Mouse (Mus musculus): ENCODE data around the gene Tmppe. TPM values are rescaled to one million over a fixed set of nuclear protein-coding genes. Genes with fewer than 3 reads are reported as not detected.

Tmppe gene
- polyA plus RNA-seq, 1 experiment: 8.9 TPM

- DNase-seq (ENCODE audit: low read depth): no peak
Measured at GRCm38 (mm10) chr9:114394677-114395076, 6.2 kb upstream of the Tmppe start.

GRCm38 (mm10) chr9:114395258-114395657, 5.6 kb upstream of the Tmppe start:
- DNase-seq (ENCODE audit: low read depth): no peak

- DNase-seq (ENCODE audit: low read depth): no peak
Measured at GRCm38 (mm10) chr9:114399680-114400079, 1.2 kb upstream of the Tmppe start.

- no peak for DNase-seq (ENCODE audit: low read depth)
Measured at GRCm38 (mm10) chr9:114400588-114400948, 337 bp upstream of the Tmppe start.

GRCm38 (mm10) chr9:114401685-114402080, 778 bp downstream of the Tmppe start:
- no peak for DNase-seq (ENCODE audit: low read depth)

- no peak for DNase-seq (ENCODE audit: low read depth)
Measured at GRCm38 (mm10) chr9:114407676-114408075, 6.8 kb downstream of the Tmppe start.

- DNase-seq (ENCODE audit: low read depth): no peak
Measured at GRCm38 (mm10) chr9:114410313-114410862, 9.5 kb downstream of the Tmppe start.

- DNase-seq (ENCODE audit: low read depth): no peak
Measured at GRCm38 (mm10) chr9:114411295-114411694, 10.4 kb downstream of the Tmppe start.

- DNase-seq (ENCODE audit: low read depth): no peak
Measured at GRCm38 (mm10) chr9:114412406-114412805, 11.5 kb downstream of the Tmppe start.

- no peak for DNase-seq (ENCODE audit: low read depth)
Measured at GRCm38 (mm10) chr9:114413866-114414265, 13.0 kb downstream of the Tmppe start.

GRCm38 (mm10) chr9:114415701-114416100, 14.8 kb downstream of the Tmppe start:
- no peak for DNase-seq (ENCODE audit: low read depth)

- DNase-seq (ENCODE audit: low read depth): no peak
Measured at GRCm38 (mm10) chr9:114416646-114417517, 16.0 kb downstream of the Tmppe start.

GRCm38 (mm10) chr9:114418187-114418586, 17.3 kb downstream of the Tmppe start:
- no peak for DNase-seq (ENCODE audit: low read depth)

GRCm38 (mm10) chr9:114420443-114420842, 19.5 kb downstream of the Tmppe start:
- no peak for DNase-seq (ENCODE audit: low read depth)

- no peak for DNase-seq (ENCODE audit: low read depth)
Measured at GRCm38 (mm10) chr9:114421045-114421444, 20.1 kb downstream of the Tmppe start.

- DNase-seq (ENCODE audit: low read depth): no peak
Measured at GRCm38 (mm10) chr9:114421797-114422196, 20.9 kb downstream of the Tmppe start.

- no peak for DNase-seq (ENCODE audit: low read depth)
Measured at GRCm38 (mm10) chr9:114425576-114425975, 24.7 kb downstream of the Tmppe start.

GRCm38 (mm10) chr9:114426201-114426600, 25.3 kb downstream of the Tmppe start:
- no peak for DNase-seq (ENCODE audit: low read depth)

- no peak for DNase-seq (ENCODE audit: low read depth)
Measured at GRCm38 (mm10) chr9:114427425-114427824, 26.5 kb downstream of the Tmppe start.

- no peak for DNase-seq (ENCODE audit: low read depth)
Measured at GRCm38 (mm10) chr9:114428103-114428834, 27.4 kb downstream of the Tmppe start.

GRCm38 (mm10) chr9:114435668-114436067, 34.8 kb downstream of the Tmppe start:
- DNase-seq (ENCODE audit: low read depth): no peak

GRCm38 (mm10) chr9:114440548-114440947, 39.6 kb downstream of the Tmppe start:
- no peak for DNase-seq (ENCODE audit: low read depth)

- DNase-seq (ENCODE audit: low read depth): no peak
Measured at GRCm38 (mm10) chr9:114442225-114442624, 41.3 kb downstream of the Tmppe start.

Data from gonadal fat pad, adult 2 months (tissue).